Mouse (Mus musculus) midbrain, embryonic 11.5 days (tissue): ENCODE results near the gene Tmx2. TPM values are rescaled to one million over a fixed set of nuclear protein-coding genes. Genes with fewer than 3 reads are reported as not detected.

Experiments
- ATAC-seq: fragments of 200-750 bp; cut with Nextera tagmentation; 2 replicates; pipeline ENCODE4 v1.8.0; 2017; ENCODE audit warnings: moderate TSS enrichment, moderate library complexity; ENCODE audit not compliant: low FRiP score
- DNase-seq: peaks from one replicate; pipeline ENCODE4 v3.0.0; 2015; ENCODE audit warnings: low spot score; ENCODE audit errors: missing footprints
- H3K27ac ChIP-seq: fragments of 300-500 bp; sonication (generic); 2 replicates; pipeline ENCODE4 v1.5.1; 2014; ENCODE audit warnings: low read depth, low read length
- H3K27me3 ChIP-seq: fragments of 300-500 bp; sonication (generic); 2 replicates; pipeline ENCODE4 v1.6.1; 2014; ENCODE audit warnings: mild to moderate bottlenecking, low read length, moderate library complexity, mixed read lengths; ENCODE audit not compliant: control insufficient read depth, insufficient read depth
- H3K36me3 ChIP-seq: fragments of 300-500 bp; sonication (generic); 2 replicates; pipeline ENCODE4 v1.6.1; 2014; ENCODE audit warnings: mild to moderate bottlenecking, low read length, moderate library complexity, mixed read lengths; ENCODE audit not compliant: control insufficient read depth, insufficient read depth
- H3K4me1 ChIP-seq: fragments of 300-500 bp; sonication (generic); 2 replicates; pipeline ENCODE4 v1.6.1; 2014; ENCODE audit warnings: low read length; ENCODE audit not compliant: control insufficient read depth, insufficient read depth
- H3K4me2 ChIP-seq: fragments of 300-500 bp; sonication (generic); 2 replicates; pipeline ENCODE4 v1.6.1; 2014; ENCODE audit warnings: mild to moderate bottlenecking, moderate library complexity
- H3K4me3 ChIP-seq: fragments of 300-500 bp; sonication (generic); 2 replicates; pipeline ENCODE4 v1.5.1; 2014; ENCODE audit warnings: low read depth, low read length
- H3K9ac ChIP-seq: fragments of 300-500 bp; sonication (generic); 2 replicates; pipeline ENCODE4 v1.6.1; 2014; ENCODE audit warnings: low read length
- H3K9me3 ChIP-seq: fragments of 300-500 bp; sonication (generic); 2 replicates; pipeline ENCODE4 v1.6.1; 2016; ENCODE audit warnings: low read length; ENCODE audit not compliant: control insufficient read depth
- WGBS: fragments of 180-500 bp; shearing (Covaris S2); extraction: QIAGEN DNeasy Blood & Tissue Kit; methylation state at CpG from one replicate; pipeline ENCODE4 v1.1.7; 2014; 5-methylcytosine and 5-hydroxymethylcytosine counted together
- polyA plus RNA-seq: library from polyadenylated mRNA; unstranded; fragments of >200 nt; fragmentation: Nextera tagmentation; extraction: Ambion mirVana; gene quantifications from 2 replicates; pipeline ENCODE4 v1.2.1, GENCODE M21; 2014

Tmx2 gene
- polyA plus RNA-seq, 1 experiment from 2014 or later = 195 TPM

- Histone ChIP-seq H3K9ac (no peak overlapping the region), H3K4me1 (no peaks in the 10 kb centered on the region), H3K27me3 (no peaks in the 10 kb centered on the region), H3K9me3 (no peaks in the 10 kb centered on the region), H3K27ac (no peak overlapping the region), H3K4me3 (no peak overlapping the region), H3K4me2 (no peak overlapping the region), H3K36me3 (peaks cover 4% of the 10 kb centered on the region)
- 82% methylated on average over 2 of the region's 2 CpGs for WGBS
- DNase-seq = no peak
- ATAC-seq = no peak
These were observed 56.3 kb downstream of the Tmx2 start for GRCm38 (mm10) chr2:84622668-84623067.

Other genes with a start within 250 kb of the Tmx2 start
- 20.4 and 25.4 TPM in 2 replicates for gene Tfpi, start 202.4 kb downstream of the Tmx2 start, polyA plus RNA-seq
- gene Ctnnd1, start 28.4 kb downstream of the Tmx2 start, polyA plus RNA-seq = 36.8 and 38.3 TPM in 2 replicates
- 0.19 and 0.41 TPM in 2 replicates for gene Btbd18, start 20.1 kb downstream of the Tmx2 start, polyA plus RNA-seq
- 450 and 473 TPM in 2 replicates for gene Selenoh, start 8.4 kb downstream of the Tmx2 start, polyA plus RNA-seq
- gene Gm28635, start 1.1 kb downstream of the Tmx2 start, polyA plus RNA-seq = not detected in 2 replicates
- gene Med19, start 738 bp downstream of the Tmx2 start, polyA plus RNA-seq = 70.7 and 73.2 TPM in 2 replicates
- gene Zdhhc5, start 36.0 kb upstream of the Tmx2 start, polyA plus RNA-seq = 22.4 and 23.9 TPM in 2 replicates
- 54.4 and 57.0 TPM in 2 replicates for gene Clp1, start 48.2 kb upstream of the Tmx2 start, polyA plus RNA-seq
- gene Ypel4, start 54.9 kb upstream of the Tmx2 start, polyA plus RNA-seq = 13.6 and 14.2 TPM in 2 replicates
- gene Gm19426, start 64.5 kb upstream of the Tmx2 start, polyA plus RNA-seq = 4.5 and 6.5 TPM in 2 replicates
- gene Serping1, start 96.3 kb upstream of the Tmx2 start, polyA plus RNA-seq = 37.0 and 39.2 TPM in 2 replicates
- 39.4 and 39.5 TPM in 2 replicates for gene Ube2l6, start 119.7 kb upstream of the Tmx2 start, polyA plus RNA-seq
- 0.15 TPM in 1 of 2 replicates, not detected in the other for gene Smtnl1, start 143.5 kb upstream of the Tmx2 start, polyA plus RNA-seq
- gene Timm10, start 147.9 kb upstream of the Tmx2 start, polyA plus RNA-seq = 38.1 and 43.1 TPM in 2 replicates
- gene Slc43a1, start 159.7 kb upstream of the Tmx2 start, polyA plus RNA-seq = 16.3 and 18.6 TPM in 2 replicates
- gene Rtn4rl2, start 207.6 kb upstream of the Tmx2 start, polyA plus RNA-seq = 1.4 and 1.6 TPM in 2 replicates